Mouse (Mus musculus): ENCODE measurements around the gene Tnxb. TPM values are rescaled to one million over a fixed set of nuclear protein-coding genes. Genes with fewer than 3 reads are reported as not detected.
A peak's percentile ranks its signal among the peaks of the same experiment; 100 is the strongest.

The Tnxb gene
- polyA plus RNA-seq, 1 experiment from 2014 or later, result 0.05 TPM

DNA sequence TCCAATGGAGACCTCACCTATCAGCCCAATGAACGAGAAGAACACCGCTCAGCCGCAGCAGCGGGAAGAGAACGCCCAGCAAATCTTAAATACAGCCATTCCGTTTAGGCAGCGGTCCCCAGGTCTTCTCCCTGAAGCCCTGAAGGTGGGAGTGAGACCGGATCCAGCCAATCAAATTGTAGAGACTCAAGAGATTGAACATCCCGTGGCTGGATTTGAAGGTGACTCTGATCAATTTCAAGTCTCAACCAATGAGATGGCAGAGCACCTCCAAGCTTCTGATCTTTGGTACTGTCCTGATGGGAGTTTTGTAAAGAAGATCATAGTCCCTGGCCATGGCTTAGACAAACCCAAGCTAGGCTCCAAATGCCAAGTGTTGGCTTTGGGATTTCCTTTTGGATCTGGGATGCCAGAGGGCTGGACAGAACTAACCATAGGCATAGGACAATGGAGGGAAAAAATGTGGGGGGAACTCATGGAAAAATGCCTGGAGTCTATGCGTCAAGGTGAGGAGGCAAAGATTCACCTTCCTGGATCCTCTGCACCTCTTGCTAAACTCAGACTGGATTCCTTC, 25.0 kb upstream of the Tnxb start:
- H3K9ac ChIP-seq (replicated peaks), result peak overlapping the region; percentile 61
- no peak for ATAC-seq (replicated peaks)

GRCm38 (mm10) chr17:34645831-34646511, 24.4 kb upstream of the Tnxb start:
- Histone ChIP-seq H3K9ac (replicated peaks) (no peak overlapping the region), H3K4me1 (peaks cover 43% of the 10 kb centered on the region), H3K9me3 (no peaks in the 10 kb centered on the region), H3K27ac (replicated peaks) (no peak overlapping the region), H3K4me3 (peak overlapping the region; percentile 97), H3K36me3 (peaks cover 22% of the 10 kb centered on the region), H3K4me2 (replicated peaks) (peak overlapping the region; percentile 67), H3K27me3 (no peaks in the 10 kb centered on the region)
- WGBS, result 88% methylated on average over 30 of the region's 30 CpGs
- ATAC-seq (replicated peaks), result no peak

More for the DNA sequence above, 25.0 kb upstream of the Tnxb start:
- Histone ChIP-seq H3K27ac (replicated peaks) (peak overlapping the region; percentile 73; the same call in 1 of the 2 replicates), H3K4me3 (peak overlapping the region; percentile 97), H3K4me2 (replicated peaks) (peak overlapping the region; percentile 67), H3K27me3 (no peaks in the 10 kb centered on the region), H3K36me3 (peaks cover 16% of the 10 kb centered on the region), H3K4me1 (peaks cover 49% of the 10 kb centered on the region), H3K9me3 (no peaks in the 10 kb centered on the region)
- 45% methylated on average over 10 of the region's 10 CpGs for WGBS

DNA sequence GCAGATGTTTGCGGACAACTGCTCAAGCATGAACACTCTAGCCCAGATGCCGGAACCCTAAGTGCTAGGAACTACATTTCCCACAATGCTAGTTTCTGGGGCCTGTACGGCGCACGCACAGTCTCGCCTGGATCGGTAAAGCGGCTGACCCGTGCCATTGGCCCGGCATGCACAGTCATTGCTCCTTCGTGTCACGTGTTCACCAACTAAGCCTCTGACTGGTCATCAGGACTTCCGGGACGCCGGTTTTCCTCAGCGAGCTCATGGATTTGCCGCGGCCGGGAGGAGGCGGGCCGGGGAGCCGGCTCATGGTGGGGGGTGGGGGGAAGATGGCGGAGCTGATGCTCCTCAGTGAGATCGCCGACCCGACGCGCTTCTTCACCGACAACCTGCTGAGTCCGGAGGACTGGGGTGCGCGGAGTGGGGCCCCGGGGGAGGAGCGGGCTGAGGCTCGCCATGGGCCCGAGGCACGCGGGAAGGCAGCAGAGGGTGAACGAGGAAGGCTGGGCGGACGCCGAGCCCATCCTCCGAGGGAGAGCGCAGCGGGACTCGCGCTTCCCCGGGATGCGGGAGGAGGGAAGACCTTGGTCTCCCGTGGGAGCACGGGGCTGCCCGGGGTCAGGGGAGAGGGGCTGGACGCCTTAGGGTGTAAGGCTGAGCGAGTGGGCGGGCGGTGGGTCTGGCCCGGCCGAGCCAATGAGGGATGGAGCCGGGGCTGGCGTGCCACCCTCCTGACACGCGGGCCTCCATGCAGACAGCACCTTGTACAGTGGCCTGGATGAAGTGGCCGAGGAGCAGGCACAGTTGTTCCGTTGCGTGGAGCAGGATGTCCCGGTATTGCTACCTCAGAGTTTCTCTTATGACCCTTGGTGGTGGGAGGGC, 23.2 kb upstream of the Tnxb start, which contains the start of gene Atf6b:
Gene Atf6b (plus strand): TSS at position 241 of the 882 bp plus-strand sequence.
- H3K4me3 ChIP-seq, result peak within 1 kb of the TSS; percentile 97
- peaks cover 37% of the 10 kb centered on the region for H3K4me1 ChIP-seq
- H3K9me3 ChIP-seq, result no peaks in the 10 kb centered on the region
- peak within 1 kb of the TSS; percentile 76 for H3K27ac ChIP-seq (replicated peaks)
- ATAC-seq (replicated peaks), result peak; percentile 97
- peak within 1 kb of the TSS; percentile 92 for H3K4me2 ChIP-seq (replicated peaks)
- H3K27me3 ChIP-seq, result no peaks in the 10 kb centered on the region
- H3K36me3 ChIP-seq, result peaks cover 34% of the 10 kb centered on the region
- WGBS, result under 1% methylated on average over 66 of the region's 66 CpGs
- H3K9ac ChIP-seq (replicated peaks), result peak within 1 kb of the TSS; percentile 97

DNA sequence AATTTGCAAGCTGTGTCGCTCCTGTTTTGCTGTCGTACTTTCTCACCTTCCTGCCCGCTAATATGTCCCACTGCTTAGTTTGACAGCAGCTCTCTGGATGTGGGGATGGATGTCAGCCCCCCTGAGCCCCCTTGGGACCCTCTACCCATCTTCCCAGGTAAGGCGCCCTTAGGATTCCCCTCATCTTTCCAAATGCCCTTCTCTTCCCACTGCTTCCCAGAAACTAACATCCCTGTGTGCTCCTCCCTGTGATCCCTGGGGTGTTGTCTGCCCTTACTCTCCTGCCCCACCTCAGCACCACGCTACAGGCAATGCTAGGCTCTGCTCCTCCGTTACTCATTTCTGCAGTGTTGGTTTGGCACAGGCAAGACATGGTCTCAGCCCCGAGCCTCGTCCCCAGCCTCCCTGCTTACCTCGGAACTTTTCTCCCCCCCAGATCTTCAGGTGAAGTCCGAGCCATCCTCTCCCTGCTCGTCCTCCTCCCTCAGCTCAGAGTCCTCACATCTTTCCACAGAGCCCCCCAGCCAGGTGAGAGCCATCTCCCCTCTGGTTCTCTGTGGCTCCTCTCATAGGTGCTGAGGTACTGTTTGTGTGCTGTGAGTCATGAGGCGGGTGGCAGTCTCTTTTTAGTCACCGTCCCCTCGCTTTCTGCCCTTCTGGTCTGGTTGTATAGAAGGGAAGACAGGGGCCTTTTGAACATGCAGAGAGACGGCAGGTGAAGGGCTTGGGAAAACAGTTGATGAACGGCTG, 22.0 kb upstream of the Tnxb start:
- H3K27ac ChIP-seq (replicated peaks), result no peak overlapping the region
- no peaks in the 10 kb centered on the region for H3K9me3 ChIP-seq
- peaks cover 37% of the 10 kb centered on the region for H3K4me1 ChIP-seq
- peak overlapping the region; percentile 97 for H3K4me3 ChIP-seq
- WGBS, result 85% methylated on average over 16 of the region's 16 CpGs
- H3K4me2 ChIP-seq (replicated peaks), result peak overlapping the region; percentile 92
- no peak overlapping the region; the same call in 1 of the 2 replicates for H3K9ac ChIP-seq (replicated peaks)
- H3K27me3 ChIP-seq, result no peaks in the 10 kb centered on the region
- ATAC-seq (replicated peaks), result no peak
- H3K36me3 ChIP-seq, result peaks cover 45% of the 10 kb centered on the region

DNA sequence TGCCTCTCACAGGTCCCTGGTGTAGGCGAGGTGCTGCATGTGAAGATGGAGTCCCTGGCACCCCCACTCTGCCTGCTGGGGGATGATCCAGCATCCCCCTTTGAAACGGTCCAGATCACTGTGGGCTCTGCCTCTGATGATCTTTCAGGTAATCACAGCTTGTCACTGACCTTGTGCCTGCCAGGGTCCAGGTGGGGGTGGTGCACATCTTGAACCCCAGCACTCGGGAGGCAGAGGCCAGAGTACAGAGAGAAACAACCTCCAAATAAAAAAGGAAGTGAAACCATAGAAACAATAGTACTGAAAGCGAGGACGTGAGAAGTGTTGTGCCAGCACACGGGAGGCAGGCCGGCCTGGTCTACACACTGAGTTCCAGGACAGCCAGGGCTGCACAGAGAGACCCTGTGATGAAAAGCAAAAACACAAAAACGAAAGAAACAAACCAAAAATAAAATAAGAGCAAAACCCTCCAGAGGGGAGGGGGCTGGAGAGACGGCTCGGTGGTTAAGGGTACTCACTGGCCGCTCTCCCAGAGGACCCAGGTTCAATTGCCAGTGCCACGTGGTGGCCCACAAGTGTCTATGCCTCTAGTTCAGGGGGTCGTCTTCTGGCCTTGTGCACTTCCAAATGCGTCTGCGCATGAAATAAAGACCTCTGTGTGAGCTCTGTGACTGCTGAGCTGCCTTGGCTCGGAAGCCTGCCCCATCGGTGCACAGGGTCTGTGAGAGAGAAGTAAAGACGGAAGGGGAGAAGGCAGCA, 21.1 kb upstream of the Tnxb start:
- Histone ChIP-seq H3K27me3 (no peaks in the 10 kb centered on the region), H3K36me3 (peaks cover 54% of the 10 kb centered on the region), H3K27ac (replicated peaks) (no peak overlapping the region), H3K4me1 (peaks cover 33% of the 10 kb centered on the region), H3K4me2 (replicated peaks) (no peak overlapping the region), H3K9ac (replicated peaks) (no peak overlapping the region), H3K4me3 (no peak overlapping the region), H3K9me3 (no peaks in the 10 kb centered on the region)
- ATAC-seq (replicated peaks), result no peak
- WGBS, result 91% methylated on average over 18 of the region's 18 CpGs

DNA sequence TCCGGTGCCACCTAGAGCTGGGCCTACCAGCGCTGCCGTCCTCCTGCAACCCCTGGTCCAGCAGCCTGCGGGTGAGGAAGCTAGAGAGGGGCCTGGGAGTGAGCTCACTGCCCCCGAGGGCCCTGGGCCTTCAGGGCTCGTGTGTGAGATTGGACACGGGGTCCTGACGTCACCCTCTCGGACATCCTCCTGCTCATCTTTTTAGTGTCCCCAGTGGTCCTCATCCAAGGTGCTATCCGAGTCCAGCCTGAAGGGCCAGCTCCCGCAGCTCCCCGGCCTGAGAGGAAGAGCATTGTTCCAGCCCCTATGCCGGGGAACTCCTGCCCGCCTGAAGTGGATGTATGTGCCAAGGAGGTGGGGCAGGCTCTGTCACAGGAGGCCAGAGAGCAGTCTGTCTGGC, 19.6 kb upstream of the Tnxb start:
- H3K36me3 ChIP-seq, result peaks cover 57% of the 10 kb centered on the region
- H3K27me3 ChIP-seq, result no peaks in the 10 kb centered on the region
- no peak overlapping the region for H3K27ac ChIP-seq (replicated peaks)
- H3K4me1 ChIP-seq, result peaks cover 23% of the 10 kb centered on the region
- WGBS, result 88% methylated on average over 14 of the region's 14 CpGs
- no peak overlapping the region for H3K4me3 ChIP-seq
- H3K4me2 ChIP-seq (replicated peaks), result no peak overlapping the region
- no peak for ATAC-seq (replicated peaks)
- no peak overlapping the region for H3K9ac ChIP-seq (replicated peaks)
- H3K9me3 ChIP-seq, result no peaks in the 10 kb centered on the region

DNA sequence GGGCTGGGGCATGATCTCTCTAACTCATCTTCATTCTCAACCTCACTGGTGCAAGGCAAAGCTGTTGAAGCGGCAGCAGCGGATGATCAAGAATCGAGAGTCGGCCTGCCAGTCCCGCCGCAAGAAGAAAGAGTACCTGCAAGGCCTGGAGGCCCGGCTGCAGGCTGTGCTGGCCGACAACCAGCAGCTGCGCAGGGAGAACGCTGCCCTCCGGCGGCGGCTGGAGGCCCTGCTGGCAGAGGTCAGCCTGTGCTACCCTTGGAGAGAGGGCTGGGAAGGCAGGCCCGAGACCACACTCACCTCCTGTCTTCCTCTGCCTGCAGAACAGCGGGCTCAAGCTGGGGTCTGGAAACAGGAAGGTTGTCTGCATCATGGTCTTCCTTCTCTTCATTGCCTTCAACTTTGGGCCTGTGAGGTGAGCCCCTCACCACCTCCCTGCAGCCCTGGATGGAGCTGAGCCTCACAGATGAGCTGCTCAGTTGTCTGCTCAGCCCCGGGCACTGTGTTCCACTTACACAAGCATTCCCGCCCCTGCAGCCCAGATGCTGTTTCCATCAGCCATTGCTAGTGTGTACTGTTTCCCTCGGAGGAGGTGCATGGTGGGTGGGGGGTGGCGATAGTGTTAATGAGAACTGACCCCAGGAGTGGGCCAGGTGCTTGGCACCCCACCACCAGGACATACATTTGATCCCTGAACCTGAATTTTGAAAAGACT, 18.7 kb upstream of the Tnxb start:
- Histone ChIP-seq H3K36me3 (peaks cover 57% of the 10 kb centered on the region), H3K4me2 (replicated peaks) (no peak overlapping the region), H3K9me3 (no peaks in the 10 kb centered on the region), H3K4me1 (peaks cover 14% of the 10 kb centered on the region), H3K27ac (replicated peaks) (no peak overlapping the region), H3K27me3 (no peaks in the 10 kb centered on the region), H3K4me3 (no peak overlapping the region), H3K9ac (replicated peaks) (no peak overlapping the region)
- no peak for ATAC-seq (replicated peaks)
- WGBS, result 39% methylated on average over 19 of the region's 19 CpGs

DNA sequence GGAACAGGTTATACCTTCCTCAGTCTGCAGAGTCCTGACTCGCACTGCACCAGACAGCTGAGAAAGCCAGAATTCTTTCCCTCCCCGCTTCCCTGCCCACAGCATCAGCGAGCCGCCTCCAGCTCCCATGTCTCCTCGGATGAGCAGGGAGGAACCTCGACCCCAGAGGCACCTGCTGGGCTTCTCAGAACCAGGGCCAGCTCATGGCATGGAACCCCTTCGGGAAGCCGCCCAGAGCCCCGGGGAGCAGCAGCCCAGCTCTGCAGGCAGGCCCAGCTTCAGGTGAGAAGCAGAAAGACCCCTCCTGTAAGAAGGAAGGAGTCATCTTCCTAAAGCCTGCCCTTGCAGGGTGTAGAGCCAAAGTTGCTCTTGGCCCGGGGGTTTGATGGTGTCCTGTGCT, 17.8 kb upstream of the Tnxb start:
- no peak for ATAC-seq (replicated peaks)
- H3K36me3 ChIP-seq, result peaks cover 57% of the 10 kb centered on the region
- WGBS, result 93% methylated on average over 10 of the region's 10 CpGs
- no peak overlapping the region for H3K4me2 ChIP-seq (replicated peaks)
- H3K9ac ChIP-seq (replicated peaks), result no peak overlapping the region
- H3K27me3 ChIP-seq, result no peaks in the 10 kb centered on the region
- H3K9me3 ChIP-seq, result no peaks in the 10 kb centered on the region
- H3K4me3 ChIP-seq, result no peak overlapping the region
- H3K27ac ChIP-seq (replicated peaks), result no peak overlapping the region
- H3K4me1 ChIP-seq, result peaks cover 12% of the 10 kb centered on the region

DNA sequence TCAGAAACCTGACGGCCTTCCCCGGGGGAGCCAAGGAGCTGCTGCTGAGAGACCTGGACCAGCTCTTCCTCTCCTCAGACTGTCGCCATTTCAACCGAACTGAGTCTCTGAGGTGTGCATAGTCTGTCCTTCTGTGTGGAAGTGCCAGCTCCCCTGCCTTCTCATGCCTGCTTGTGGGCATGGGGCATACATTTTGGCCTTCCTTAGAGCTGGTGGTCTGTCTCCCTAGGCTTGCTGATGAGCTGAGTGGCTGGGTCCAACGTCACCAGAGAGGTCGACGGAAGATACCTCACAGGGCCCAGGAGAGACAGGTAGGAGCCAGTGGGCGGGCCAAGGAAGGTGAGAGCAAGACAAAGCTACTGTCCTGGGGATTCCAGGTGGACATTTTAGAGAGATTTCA, 17.4 kb upstream of the Tnxb start:
- H3K4me1 ChIP-seq, result peaks cover 7% of the 10 kb centered on the region
- no peak overlapping the region for H3K4me3 ChIP-seq
- no peak for ATAC-seq (replicated peaks)
- H3K9me3 ChIP-seq, result no peaks in the 10 kb centered on the region
- H3K27me3 ChIP-seq, result no peaks in the 10 kb centered on the region
- H3K4me2 ChIP-seq (replicated peaks), result no peak overlapping the region
- 91% methylated on average over 8 of the region's 8 CpGs for WGBS
- H3K27ac ChIP-seq (replicated peaks), result no peak overlapping the region
- no peak overlapping the region for H3K9ac ChIP-seq (replicated peaks)
- peaks cover 57% of the 10 kb centered on the region for H3K36me3 ChIP-seq

DNA sequence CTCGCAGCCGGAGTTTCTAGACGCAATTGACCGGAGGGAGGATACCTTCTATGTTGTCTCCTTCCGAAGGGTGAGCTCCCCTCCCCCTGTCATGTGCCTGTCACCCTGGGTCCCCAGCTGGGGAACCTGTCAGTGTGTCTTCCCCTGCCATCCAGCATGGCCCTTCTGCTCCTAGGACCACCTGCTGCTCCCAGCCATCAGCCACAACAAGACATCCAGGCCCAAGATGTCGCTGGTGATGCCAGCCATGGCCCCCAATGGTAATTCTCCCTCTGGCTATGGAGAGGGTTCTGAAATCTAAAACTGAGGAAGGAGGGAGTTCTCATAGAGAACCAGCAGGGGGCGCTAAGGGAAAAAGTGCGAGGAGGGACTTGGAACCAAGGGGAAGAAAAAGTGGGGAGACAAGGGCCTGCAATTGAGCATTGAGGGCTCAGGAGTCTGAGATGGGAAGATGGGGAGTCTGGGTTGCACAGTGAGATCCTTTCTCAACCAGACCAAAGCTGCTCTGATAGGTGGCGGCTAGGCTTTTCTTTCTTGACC, 16.5 kb upstream of the Tnxb start:
- 62% methylated on average over 9 of the region's 9 CpGs for WGBS
- Histone ChIP-seq H3K27ac (replicated peaks) (no peak overlapping the region), H3K27me3 (no peaks in the 10 kb centered on the region), H3K9me3 (no peaks in the 10 kb centered on the region), H3K4me1 (no peaks in the 10 kb centered on the region), H3K36me3 (peaks cover 56% of the 10 kb centered on the region), H3K9ac (replicated peaks) (no peak overlapping the region), H3K4me2 (replicated peaks) (no peak overlapping the region), H3K4me3 (no peak overlapping the region)
- no peak for ATAC-seq (replicated peaks)

All from forebrain, embryonic 15.5 days (tissue).